Mouse (Mus musculus) cerebellum, adult 2 months (tissue): ENCODE results near the gene Parp14.

ENCODE experiments used
- CTCF ChIP-seq: fragments of 200-500 bp; IDR thresholded peaks from 2 replicates; pipeline ENCODE4 v1.5.1; 2011; ENCODE audit warnings: low read depth, mild to moderate bottlenecking, control low read depth, low read length, moderate library complexity, borderline replicate concordance; ENCODE audit not compliant: insufficient read depth
- POLR2A ChIP-seq: fragments of 200-500 bp; IDR thresholded peaks from 2 replicates; pipeline ENCODE4 v1.6.1; 2011; ENCODE audit warnings: low read length, control low read depth, borderline replicate concordance; ENCODE audit not compliant: insufficient read depth

- TF ChIP-seq CTCF, result no peak
- TF ChIP-seq POLR2A, result no peak
These were observed 36.3 kb upstream of the Parp14 start for GRCm38 (mm10) chr16:35907432-35908201.
